Mouse (Mus musculus) thymus, adult 2 months (tissue): ENCODE measurements at regions not wholly inside any gene's neighbourhood (a gene's known extent, or its start where the extent isn't known, plus 50 kb on each side); places are given as distances from the start of the nearest gene placed in this dataset.
"Not testable (repeated sequence)": the region's sequence is repeated elsewhere in the genome, so short reads cannot be mapped to it uniquely, and the experiment has no call there.

Source experiments
- CTCF ChIP-seq: fragments of 200-500 bp; IDR thresholded peaks from 2 replicates; pipeline ENCODE4 v1.5.1; 2012; ENCODE audit warnings: mild to moderate bottlenecking, control low read depth, low read length, moderate library complexity, borderline replicate concordance; ENCODE audit not compliant: control insufficient read depth, poor library complexity, insufficient read depth; ENCODE audit errors: extremely low read depth
- POLR2A ChIP-seq: fragments of 200-500 bp; IDR thresholded peaks from 2 replicates; pipeline ENCODE4 v1.6.1; 2012; ENCODE audit warnings: mild to moderate bottlenecking, low read length, control low read depth, moderate library complexity; ENCODE audit not compliant: control insufficient read depth, poor library complexity, insufficient read depth; ENCODE audit errors: extremely low read depth

DNA sequence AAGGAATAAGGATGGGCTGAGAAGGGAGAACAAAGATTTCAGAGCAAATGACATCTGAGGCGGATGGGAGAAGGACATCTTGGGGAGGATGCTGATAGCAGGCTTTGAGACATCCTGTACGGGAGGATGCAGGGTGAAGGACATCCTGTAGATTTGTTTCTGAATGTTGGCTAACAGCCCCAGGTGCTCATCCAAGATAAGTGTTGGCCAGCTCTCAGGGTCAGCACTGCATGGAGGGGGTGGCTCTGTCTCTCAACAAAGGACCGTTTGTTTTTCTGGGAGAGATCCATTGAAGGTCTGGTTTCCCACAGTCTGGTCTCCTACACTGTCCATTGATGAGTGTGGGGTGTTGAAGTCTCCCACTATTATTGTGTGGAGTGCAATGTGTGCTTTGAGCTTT is 290.7 kb downstream of the Gm8797 start:
- TF ChIP-seq CTCF, POLR2A: not testable (repeated sequence)
